ENCODE assay signal across 8 mouse cellular contexts in the genomic region with DNA sequence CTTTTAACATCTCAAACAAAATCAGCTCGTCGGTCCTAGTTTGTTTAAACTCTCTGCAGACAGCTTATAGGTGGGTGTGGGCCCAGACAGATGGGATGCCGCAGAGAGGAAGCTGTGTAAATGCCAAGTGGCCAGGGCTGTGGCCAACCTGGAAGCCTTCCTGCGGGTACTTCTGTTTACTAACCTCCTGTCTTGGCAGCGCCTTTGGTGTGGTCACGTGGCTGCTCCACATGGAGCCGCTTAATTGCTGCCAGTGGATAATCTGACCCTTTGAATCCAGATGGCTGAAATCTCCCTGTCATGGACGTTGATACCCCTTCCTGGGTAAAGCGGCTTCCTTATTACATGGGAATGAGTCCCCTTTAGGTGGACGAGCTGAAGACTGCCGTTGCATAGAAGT.
DNase-seq lines count a peak whose midpoint lies in the region.

No protein-coding gene starts in this region.

- intact Hi-C loops in heart, postnatal 14 days (cut with DNase I), result no loop called here

- DNase-seq in embryo, embryonic 10.5 days (ENCODE audit: low spot score), result peak; percentile 19
- DNase-seq in embryo, embryonic 10 days (ENCODE audit: low spot score), result no peak
- DNase-seq in left cerebral cortex, adult 18-20 months (ENCODE audit: low spot score in 2 of 2), result peak; percentile 43 to 61
- DNase-seq in left cerebral cortex, adult 11 months (ENCODE audit: low spot score), result no peak
- peak; percentile 43 to 46 for DNase-seq in heart, postnatal 14 days
- peak; percentile 63 to 64 for DNase-seq in right cerebral cortex, postnatal 10 days (ENCODE audit: low spot score in 2 of 2)
- no peak for DNase-seq in kidney, adult 11 months
- no peak for DNase-seq in lung, postnatal 36 days

Comparison
In these comparisons a context has a peak if more than half of its experiments do, and no peak if none do; other contexts are left out.
1. DNase-seq: peak in embryo, embryonic 10.5 days (single experiment), left cerebral cortex, adult 18-20 months (2 of 2), heart, postnatal 14 days (2 of 2) and right cerebral cortex, postnatal 10 days (2 of 2); none in embryo, embryonic 10 days (single experiment), left cerebral cortex, adult 11 months (single experiment), kidney, adult 11 months (single experiment) and lung, postnatal 36 days (single experiment).